In the genomic region with DNA sequence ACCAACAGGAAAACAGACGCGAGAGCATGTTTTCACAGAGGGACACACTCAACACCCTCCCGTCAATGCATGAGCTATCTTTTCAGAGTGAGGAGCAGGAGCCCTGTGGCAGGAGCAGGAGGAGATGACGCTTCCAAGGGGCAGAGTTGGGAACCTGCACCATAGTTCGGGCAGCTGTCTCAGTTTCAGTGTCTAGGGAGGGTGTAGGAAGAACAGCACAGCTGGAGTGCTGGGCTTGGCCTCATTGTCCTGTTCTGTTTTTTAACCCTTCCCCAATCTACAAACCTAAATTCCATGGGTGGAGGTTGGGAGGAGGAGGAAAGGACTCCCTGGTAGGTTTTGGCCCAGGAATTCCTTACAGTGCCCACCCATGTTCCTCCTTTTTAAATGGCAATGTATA, we compare ENCODE assay signal across 32 mouse cellular contexts. TPM values are rescaled to one million over a fixed set of nuclear protein-coding genes. Genes with fewer than 3 reads are reported as not detected.
DNase-seq lines count a peak whose midpoint lies in the region; ATAC-seq lines count a peak whose summit lies in the region.
"Had no signal": no experiment of that assay in that cellular context is flagged by ENCODE, and none has a peak within 500 bp of the region (broad histone marks: within the 10 kb centered on the region; RNA-seq: fewer than 3 reads in every experiment).

No protein-coding gene starts in this region.

- no peak for DNase-seq in kidney, postnatal 36 days
- peak; percentile 94 for DNase-seq in R1 (ENCODE audit: low read depth, low spot score)
- no peak for DNase-seq in adrenal gland, adult 2 months
- no peak for DNase-seq in cerebellum, postnatal 36 days
- DNase-seq: adrenal gland, postnatal 14 days; B cell, adult 2 months; cerebellum, adult 2 months; cerebellum, postnatal 25 days; gastrocnemius, postnatal 25 days; heart, adult 18-20 months; heart, postnatal 10 days; kidney, adult 11 months; kidney, postnatal 10 days; liver; lung, adult 2 months; lung, postnatal 10 days; midbrain, embryonic 14.5 days had no signal

- H3K36me3 ChIP-seq in kidney, embryonic 16.5 days (ENCODE audit: insufficient read depth, low read length): no peaks in the 10 kb centered on the region
- H3K36me3 ChIP-seq in intestine, embryonic 16.5 days (ENCODE audit: control insufficient read depth, insufficient read depth, low read length): no peaks in the 10 kb centered on the region
- H3K36me3 ChIP-seq in hindbrain, embryonic 13.5 days: no peaks in the 10 kb centered on the region
- H3K36me3 ChIP-seq: heart, embryonic 13.5 days; hindbrain, embryonic 10.5 days had no signal

- no peak overlapping the region for H3K4me2 ChIP-seq in kidney, embryonic 16.5 days (replicated peaks; ENCODE audit: low read depth, low read length)
- H3K4me2 ChIP-seq in intestine, embryonic 16.5 days (ENCODE audit: low read depth, low read length): no peak overlapping the region
- no peak overlapping the region for H3K4me2 ChIP-seq in hindbrain, embryonic 13.5 days
- H3K4me2 ChIP-seq: heart, embryonic 13.5 days had no signal

- WGBS in kidney, embryonic 16.5 days: 65% methylated on average over 5 of the region's 5 CpGs
- 60% methylated on average over 5 of the region's 5 CpGs for WGBS in intestine, embryonic 16.5 days
- WGBS in hindbrain, embryonic 13.5 days: 61% methylated on average over 5 of the region's 5 CpGs

- H3K27ac ChIP-seq in kidney, embryonic 16.5 days (ENCODE audit: low read length): peak overlapping the region; percentile 52; the same call in 1 of the 2 replicates
- peak overlapping the region; percentile 59 for H3K27ac ChIP-seq in intestine, embryonic 16.5 days (ENCODE audit: low read length)
- no peak overlapping the region for H3K27ac ChIP-seq in hindbrain, embryonic 13.5 days
- H3K27ac ChIP-seq: heart, embryonic 13.5 days; hindbrain, embryonic 10.5 days; hindbrain, postnatal 0 days; liver, embryonic 14.5 days; macrophage had no signal

- H3K4me3 ChIP-seq in kidney, embryonic 16.5 days (ENCODE audit: low read length): no peak overlapping the region
- H3K4me3 ChIP-seq in intestine, embryonic 16.5 days (ENCODE audit: low read length): no peak overlapping the region
- no peak overlapping the region for H3K4me3 ChIP-seq in hindbrain, embryonic 13.5 days
- H3K4me3 ChIP-seq: heart, embryonic 13.5 days; hindbrain, embryonic 10.5 days had no signal

- H3K9me3 ChIP-seq in kidney, embryonic 16.5 days (ENCODE audit: low read length): no peaks in the 10 kb centered on the region
- no peaks in the 10 kb centered on the region for H3K9me3 ChIP-seq in intestine, embryonic 16.5 days (ENCODE audit: control insufficient read depth, low read length)
- no peaks in the 10 kb centered on the region for H3K9me3 ChIP-seq in hindbrain, embryonic 13.5 days
- H3K9me3 ChIP-seq: heart, embryonic 13.5 days; hindbrain, embryonic 10.5 days had no signal

- no peak overlapping the region for H3K9ac ChIP-seq in kidney, embryonic 16.5 days (replicated peaks; ENCODE audit: low read length)
- no peak overlapping the region for H3K9ac ChIP-seq in intestine, embryonic 16.5 days (ENCODE audit: low read depth, low read length)
- H3K9ac ChIP-seq in hindbrain, embryonic 13.5 days: no peak overlapping the region
- H3K9ac ChIP-seq: heart, embryonic 13.5 days; liver, embryonic 14.5 days had no signal

- no peaks in the 10 kb centered on the region for H3K27me3 ChIP-seq in kidney, embryonic 16.5 days (ENCODE audit: insufficient read depth, low read length)
- no peaks in the 10 kb centered on the region for H3K27me3 ChIP-seq in intestine, embryonic 16.5 days (replicated peaks; ENCODE audit: control insufficient read depth, insufficient read depth, low read length)
- no peaks in the 10 kb centered on the region for H3K27me3 ChIP-seq in hindbrain, embryonic 13.5 days
- H3K27me3 ChIP-seq: heart, embryonic 13.5 days had no signal

- H3K4me1 ChIP-seq in kidney, embryonic 16.5 days (ENCODE audit: insufficient read depth, low read length): no peaks in the 10 kb centered on the region
- H3K4me1 ChIP-seq in intestine, embryonic 16.5 days (ENCODE audit: control insufficient read depth, insufficient read depth, low read length): no peaks in the 10 kb centered on the region
- no peaks in the 10 kb centered on the region for H3K4me1 ChIP-seq in hindbrain, embryonic 13.5 days (replicated peaks)
- H3K4me1 ChIP-seq: heart, embryonic 13.5 days; hindbrain, embryonic 10.5 days had no signal

- ATAC-seq in kidney, embryonic 16.5 days (ENCODE audit: low FRiP score, low TSS enrichment): no peak
- ATAC-seq in intestine, embryonic 16.5 days: no peak
- no peak for ATAC-seq in hindbrain, embryonic 13.5 days (ENCODE audit: low FRiP score)
- ATAC-seq: forebrain, embryonic 14.5 days; hindbrain, postnatal 0 days had no signal

RNA-seq across cellular contexts. Expression of a gene that starts 25.4 kb away (rescaled TPM):
- 27.6 and 31.8 TPM in 2 replicates for polyA plus RNA-seq in kidney, embryonic 16.5 days (2015; fragmentation: Nextera tagmentation; extraction: Ambion mirVana)
- 123 and 134 TPM in 2 replicates for polyA plus RNA-seq in intestine, embryonic 16.5 days (2015; fragmentation: Nextera tagmentation; extraction: Ambion mirVana)
- 10 to 100 TPM; 35.3 to 36.9 TPM for total RNA-seq in adrenal gland, adult 2 months (2021)
- polyA plus RNA-seq in adrenal gland, adult 2 months (2012; rRNA removed): 43.2 and 104 TPM in 2 replicates
- 0.22 TPM in 1 of 2 replicates, not detected in the other for polyA plus RNA-seq in hindbrain, embryonic 13.5 days (2015; fragmentation: Nextera tagmentation; extraction: Ambion mirVana)
- total RNA-seq: hindbrain, postnatal 0 days; layer of hippocampus, adult 18-20 months; layer of hippocampus, postnatal 10 days; left cerebral cortex, adult 18-20 months; left cerebral cortex, postnatal 14 days; monocyte, adult 5-6 weeks had no signal
- polyA plus RNA-seq: forebrain, embryonic 14.5 days; heart, embryonic 13.5 days; hindbrain, embryonic 10.5 days; limb, embryonic 11.5 days; liver, embryonic 14.5 days; macrophage had no signal

RNA-seq across cellular contexts. Expression of a gene that starts 52.8 kb away (rescaled TPM):
- 21.9 and 23.4 TPM in 2 replicates for polyA plus RNA-seq in kidney, embryonic 16.5 days (2015; fragmentation: Nextera tagmentation; extraction: Ambion mirVana)
- polyA plus RNA-seq in intestine, embryonic 16.5 days (2015; fragmentation: Nextera tagmentation; extraction: Ambion mirVana): 13.2 and 15.8 TPM in 2 replicates
- 10 to 100 TPM; 15.7 to 19.0 TPM for total RNA-seq in adrenal gland, adult 2 months (2021)
- polyA plus RNA-seq in adrenal gland, adult 2 months (2012; rRNA removed): 17.7 and 18.7 TPM in 2 replicates
- polyA plus RNA-seq in hindbrain, embryonic 13.5 days (2015; fragmentation: Nextera tagmentation; extraction: Ambion mirVana): 26.9 and 28.3 TPM in 2 replicates

Comparison
In these comparisons a context has a peak if more than half of its experiments do, and no peak if none do; other contexts are left out.
1. RNA of a gene that starts 25.4 kb away (polyA plus RNA-seq): 123 to 134 TPM in intestine, embryonic 16.5 days, 43.2 to 104 TPM in adrenal gland, adult 2 months and 27.6 to 31.8 TPM in kidney, embryonic 16.5 days; 0.22 TPM in hindbrain, embryonic 13.5 days; every median in the first group is over 10 times any median in the second.